Mouse (Mus musculus): Measurements from ENCODE around the gene Mgat4b.

Mgat4b gene

GRCm38 (mm10) chr11:50198916-50199315, 11.8 kb upstream of the Mgat4b start:
- DNase-seq (ENCODE audit: low spot score in 2 of 2): no peak

- no peak for DNase-seq (ENCODE audit: low spot score in 2 of 2)
Observed at GRCm38 (mm10) chr11:50200613-50201012, 10.1 kb upstream of the Mgat4b start.

DNA sequence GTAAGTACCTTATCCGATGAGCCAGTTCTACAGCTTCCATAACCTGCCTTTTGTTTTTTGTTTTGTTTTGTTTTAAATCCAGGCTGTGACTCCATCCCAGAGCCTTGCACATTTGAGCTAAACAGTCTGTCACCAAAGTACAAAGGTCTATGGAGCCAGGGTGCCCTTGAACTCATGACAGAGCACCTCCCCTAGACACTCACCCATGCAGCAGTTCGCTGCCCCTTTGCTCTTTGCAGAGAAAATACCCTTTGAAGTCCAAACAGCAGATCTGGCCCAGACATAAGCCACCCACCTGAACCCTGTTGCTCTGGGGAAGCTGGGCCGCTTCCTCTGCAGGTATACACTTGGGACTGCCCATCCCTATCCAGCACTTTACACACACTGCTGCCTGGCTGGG, 9.1 kb upstream of the Mgat4b start:
- no peak for DNase-seq (ENCODE audit: low spot score in 2 of 2)

GRCm38 (mm10) chr11:50203302-50203827, 7.3 kb upstream of the Mgat4b start:
- DNase-seq (ENCODE audit: low spot score in 2 of 2): no peak

- DNase-seq (ENCODE audit: low spot score in 2 of 2): no peak
Observed at GRCm38 (mm10) chr11:50205434-50205833, 5.3 kb upstream of the Mgat4b start.

- no peak for DNase-seq (ENCODE audit: low spot score in 2 of 2)
Observed at GRCm38 (mm10) chr11:50206037-50206436, 4.7 kb upstream of the Mgat4b start.

- DNase-seq (ENCODE audit: low spot score in 2 of 2): no peak
Observed at GRCm38 (mm10) chr11:50207344-50207743, 3.3 kb upstream of the Mgat4b start.

DNA sequence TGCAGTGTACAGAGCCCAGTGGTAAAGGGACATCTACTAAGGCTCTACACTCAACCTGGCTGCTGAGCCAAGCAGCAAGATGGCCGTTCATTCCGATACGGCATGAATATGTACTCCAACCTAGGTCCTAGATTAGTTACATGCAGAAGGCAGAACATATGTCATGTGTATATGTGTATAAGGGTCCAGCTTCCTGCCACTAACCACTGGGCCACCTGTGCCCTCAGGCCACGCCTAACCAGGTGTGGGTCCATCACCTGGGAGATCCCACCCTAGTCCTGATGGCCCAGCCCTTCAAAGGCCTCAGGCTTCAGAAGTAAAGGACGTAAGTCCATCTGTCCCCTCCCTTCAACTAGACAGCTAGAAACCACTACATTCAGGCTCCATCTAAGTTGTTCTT, 2.7 kb upstream of the Mgat4b start:
- no peak for DNase-seq (ENCODE audit: low spot score in 2 of 2)

DNA sequence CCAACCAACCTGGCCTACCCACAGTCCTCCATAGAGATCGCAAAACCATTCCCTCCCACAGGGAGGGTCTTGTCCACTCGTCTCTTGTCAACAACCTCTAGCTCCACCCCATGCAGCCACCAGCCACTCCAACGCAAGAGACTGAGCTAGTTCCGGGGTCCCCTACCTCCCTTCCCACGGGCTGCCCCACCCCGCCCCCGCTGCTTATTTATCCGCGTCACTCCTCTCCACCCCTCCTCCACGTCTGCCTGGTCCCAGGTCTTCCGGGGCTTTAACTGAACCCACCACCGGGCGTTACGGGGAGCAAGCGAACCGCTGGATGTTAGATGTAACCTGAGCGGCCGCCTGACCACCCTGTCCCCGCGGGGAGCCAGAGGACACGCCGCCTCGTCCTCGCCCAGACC, 587 bp upstream of the Mgat4b start:
- DNase-seq (ENCODE audit: low spot score in 2 of 2): peak; percentile 74 to 78

- no peak for DNase-seq (ENCODE audit: low spot score in 2 of 2)
Observed at GRCm38 (mm10) chr11:50211322-50212059, 801 bp downstream of the Mgat4b start.

DNA sequence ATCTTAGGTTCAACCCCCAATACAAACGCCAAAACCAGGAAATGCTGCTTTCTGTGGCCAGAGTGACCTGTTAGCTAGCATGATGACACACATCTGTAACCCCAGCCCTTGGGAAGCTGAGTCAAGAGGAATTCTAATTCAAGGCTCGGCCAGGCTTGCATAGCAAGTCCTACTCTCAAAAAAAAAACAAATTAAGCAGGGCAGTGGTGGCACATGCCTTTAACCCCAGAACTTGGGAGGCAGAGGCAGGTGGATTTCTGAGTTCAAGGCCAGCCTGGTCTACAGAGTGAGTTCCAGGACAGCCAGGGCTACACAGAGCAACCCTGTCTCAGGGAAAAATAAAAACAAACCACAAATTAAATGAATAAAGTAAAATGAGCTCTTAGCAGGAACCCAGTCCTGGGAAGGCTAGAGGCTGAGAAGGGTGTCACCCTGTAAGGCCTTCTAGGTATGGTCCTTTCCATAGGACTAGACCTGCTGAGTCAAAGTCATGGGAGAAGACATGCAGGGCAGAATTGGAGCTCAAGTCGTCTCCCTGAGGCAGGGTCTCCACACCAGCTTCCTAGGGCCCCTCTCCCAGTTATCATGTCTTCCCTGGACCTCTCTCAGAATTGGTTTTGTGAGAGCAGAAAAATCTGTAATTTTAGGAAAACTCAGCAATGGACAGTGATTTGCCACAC, 1.5 kb downstream of the Mgat4b start:
- no peak for DNase-seq (ENCODE audit: low spot score in 2 of 2)

GRCm38 (mm10) chr11:50212848-50213758, 2.4 kb downstream of the Mgat4b start:
- DNase-seq (ENCODE audit: low spot score in 2 of 2): peak in 1 of 2 experiments; percentile 49

DNA sequence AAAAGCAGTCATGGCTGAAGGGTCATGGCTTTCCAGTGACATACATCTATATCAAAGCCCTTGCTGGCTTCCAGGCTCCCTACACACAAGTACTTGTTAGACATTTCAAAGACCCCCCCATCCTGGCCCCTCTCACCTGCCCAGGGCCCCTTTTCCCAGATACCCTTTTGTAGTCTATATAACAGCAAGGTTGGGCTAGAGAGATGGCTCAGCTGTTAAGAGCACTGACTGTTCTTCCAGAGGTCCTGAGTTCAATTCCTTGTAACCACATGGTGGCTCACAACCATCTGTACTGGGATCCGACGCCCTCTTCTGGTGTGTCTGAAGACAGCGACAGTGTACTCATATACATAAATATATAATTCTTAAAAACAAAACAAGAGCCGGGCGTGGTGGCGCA, 3.9 kb downstream of the Mgat4b start:
- no peak for DNase-seq (ENCODE audit: low spot score in 2 of 2)

- no peak for DNase-seq (ENCODE audit: low spot score in 2 of 2)
Observed at GRCm38 (mm10) chr11:50215633-50216032, 4.9 kb downstream of the Mgat4b start.

GRCm38 (mm10) chr11:50216724-50217366, 6.2 kb downstream of the Mgat4b start:
- DNase-seq (ENCODE audit: low spot score in 2 of 2): no peak

GRCm38 (mm10) chr11:50217811-50218210, 7.1 kb downstream of the Mgat4b start:
- no peak for DNase-seq (ENCODE audit: low spot score in 2 of 2)

DNA sequence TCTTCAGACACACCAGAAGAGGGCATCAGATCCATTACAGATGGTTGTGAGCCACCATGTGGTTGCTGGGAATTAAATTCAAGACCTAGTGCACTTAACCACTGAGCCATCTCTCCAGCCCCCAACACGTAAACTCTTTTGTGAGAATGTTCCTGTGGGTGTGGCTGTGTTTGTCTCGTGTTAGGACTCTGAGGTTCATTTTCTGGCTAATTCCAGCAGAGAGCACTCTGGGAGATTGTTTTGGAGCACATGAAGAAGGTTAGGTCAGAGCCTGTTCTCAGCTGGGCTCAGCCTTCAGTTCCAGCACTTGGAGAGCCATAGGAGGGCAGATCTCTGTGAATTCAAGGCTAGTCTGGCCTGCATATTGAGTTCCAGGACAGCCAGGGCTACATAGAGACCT, 9.1 kb downstream of the Mgat4b start:
- DNase-seq (ENCODE audit: low spot score in 2 of 2): no peak

DNA sequence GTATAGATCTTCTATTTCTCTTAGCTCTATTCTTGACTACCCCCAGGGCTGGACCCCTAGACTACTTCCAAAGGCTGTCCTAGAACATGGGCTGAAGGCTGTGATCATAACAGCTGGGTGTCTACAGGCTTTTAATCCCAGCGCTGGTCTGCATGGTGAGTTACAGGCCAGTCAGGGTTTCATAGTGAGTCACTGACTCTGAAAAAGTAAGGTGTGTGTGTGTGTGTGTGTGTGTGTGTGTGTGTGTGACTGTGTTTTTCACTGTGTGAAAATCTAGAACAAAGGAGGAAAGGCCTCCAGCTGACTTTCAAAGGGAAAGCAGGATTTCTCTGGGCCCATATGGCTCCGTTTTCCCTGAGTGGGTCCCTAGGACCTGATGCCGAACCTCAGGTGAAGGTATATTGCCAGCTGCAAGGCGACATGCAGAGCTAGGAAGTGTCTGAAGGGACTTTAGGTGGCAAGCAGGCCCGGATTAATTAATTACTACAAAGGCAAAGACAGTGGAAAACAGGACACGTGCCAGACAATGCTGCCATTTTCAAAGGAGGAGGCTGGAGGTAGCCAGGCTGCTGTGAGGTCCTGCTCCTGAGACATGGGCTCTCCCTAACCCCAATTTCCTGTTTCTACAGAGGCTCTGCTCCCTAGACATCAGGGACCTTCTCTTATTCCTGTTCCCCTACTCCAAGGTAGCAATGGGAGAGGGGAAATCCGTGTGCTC, 12.0 kb downstream of the Mgat4b start:
- DNase-seq (ENCODE audit: low spot score in 2 of 2): no peak

DNA sequence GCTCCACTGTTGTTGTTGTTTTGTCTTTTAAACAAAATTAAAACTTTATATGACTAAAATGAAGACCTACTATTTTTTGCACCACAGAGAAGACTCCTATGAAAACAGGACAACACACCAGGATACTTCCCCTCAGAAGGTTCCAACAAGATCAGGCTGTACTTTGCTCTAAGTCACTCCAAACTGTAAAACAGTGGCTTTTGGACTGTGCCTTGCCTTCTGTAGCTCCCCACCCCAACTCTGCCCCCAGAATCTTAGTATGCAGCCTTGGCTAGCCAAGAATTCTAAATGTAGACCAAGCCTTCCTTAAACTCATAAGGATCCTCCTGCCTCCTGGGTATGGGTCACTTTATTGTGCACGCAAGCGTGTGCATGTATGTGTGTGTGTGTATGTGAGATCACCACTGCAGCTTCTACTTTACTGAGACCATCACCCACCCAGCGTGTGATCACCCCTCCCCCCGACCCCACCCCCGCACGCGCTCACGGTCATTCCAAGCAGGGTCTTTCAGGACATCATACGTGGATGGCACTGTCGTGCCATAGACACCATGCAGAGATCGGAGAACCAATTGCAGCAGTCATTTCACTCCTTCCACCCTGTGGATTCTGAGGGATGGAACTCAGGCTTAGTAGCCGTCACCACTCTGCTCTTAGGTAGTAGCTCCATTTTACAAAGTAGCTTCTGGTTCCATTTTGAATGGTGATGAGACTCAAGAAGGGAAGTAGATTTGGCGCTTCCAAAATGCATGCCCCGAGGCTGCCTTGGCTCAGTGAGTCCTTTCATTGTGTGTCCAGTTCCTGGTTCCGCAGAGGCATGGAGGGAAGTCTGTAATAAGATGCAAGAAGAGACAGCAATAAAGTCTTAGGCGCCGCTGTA, 13.3 kb downstream of the Mgat4b start:
- no peak for DNase-seq (ENCODE audit: low spot score in 2 of 2)
